8 mouse cellular contexts compared by ENCODE assay signal in the genomic region with DNA sequence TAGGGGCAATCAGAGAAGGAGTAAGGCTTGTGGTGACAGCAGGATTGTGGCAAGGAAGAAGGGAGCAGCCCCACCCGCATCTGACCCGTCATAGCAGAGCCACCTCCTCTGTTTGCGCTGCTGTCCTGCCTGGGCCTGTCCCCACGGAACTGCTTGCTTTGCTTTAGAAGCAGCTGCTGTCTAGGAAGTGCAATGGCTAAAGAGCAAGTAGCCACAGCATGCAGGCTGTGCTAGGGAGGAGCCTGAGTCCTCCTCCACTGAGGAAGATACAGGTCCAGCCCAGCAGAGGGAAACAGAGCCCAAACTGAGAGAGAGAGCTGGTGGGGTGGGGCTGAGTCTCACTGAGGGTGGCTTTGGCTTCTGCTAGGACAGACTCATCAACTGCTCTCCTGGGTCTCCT. TPM values are rescaled to one million over a fixed set of nuclear protein-coding genes. Genes with fewer than 3 reads are reported as not detected.
A peak's percentile ranks its signal among the peaks of the same experiment; 100 is the strongest.
DNase-seq lines count a peak whose midpoint lies in the region; ATAC-seq and TF ChIP-seq lines count a peak whose summit lies in the region.

No protein-coding gene starts in this region.

- no peak overlapping the region for H3K4me2 ChIP-seq in midbrain, embryonic 13.5 days (replicated peaks)
- H3K4me2 ChIP-seq in heart, postnatal 0 days (ENCODE audit: low read depth, low read length), result no peak overlapping the region
- no peak overlapping the region for H3K4me2 ChIP-seq in stomach, postnatal 0 days (replicated peaks; ENCODE audit: low read depth)

- no peak for TF ChIP-seq EP300 in heart, postnatal 0 days (IDR thresholded peaks at IDR 0.05; ENCODE audit: low read depth)
- no peak for TF ChIP-seq EP300 in stomach, postnatal 0 days (optimal IDR thresholded peaks at IDR 0.05)

- H3K27ac ChIP-seq in midbrain, embryonic 10.5 days (replicated peaks), result 0 out of 2 replicates have a peak overlapping the region, but pooled peaks have one; percentile 33
- H3K27ac ChIP-seq in midbrain, embryonic 13.5 days, result no peak overlapping the region
- no peak overlapping the region for H3K27ac ChIP-seq in heart, postnatal 0 days (ENCODE audit: low read depth)
- no peak overlapping the region for H3K27ac ChIP-seq in stomach, postnatal 0 days (replicated peaks)

- 0 out of 2 replicates have a peak, but pooled peaks cover 6% of the 10 kb centered on the region for H3K9me3 ChIP-seq in midbrain, embryonic 10.5 days (replicated peaks)
- H3K9me3 ChIP-seq in midbrain, embryonic 13.5 days, result no peaks in the 10 kb centered on the region
- no peaks in the 10 kb centered on the region for H3K9me3 ChIP-seq in heart, postnatal 0 days (replicated peaks; ENCODE audit: control insufficient read depth, low read length)
- H3K9me3 ChIP-seq in stomach, postnatal 0 days (ENCODE audit: control insufficient read depth, low read length), result no peaks in the 10 kb centered on the region

- H3K9ac ChIP-seq in midbrain, embryonic 13.5 days (replicated peaks), result no peak overlapping the region
- no peak overlapping the region for H3K9ac ChIP-seq in heart, postnatal 0 days (replicated peaks; ENCODE audit: low read depth, low read length)
- no peak overlapping the region for H3K9ac ChIP-seq in stomach, postnatal 0 days (ENCODE audit: low read length)

- peaks cover 51% of the 10 kb centered on the region for H3K36me3 ChIP-seq in midbrain, embryonic 10.5 days
- H3K36me3 ChIP-seq in midbrain, embryonic 13.5 days, result peaks cover 60% of the 10 kb centered on the region
- no peaks in the 10 kb centered on the region; the same call in 1 of the 2 replicates for H3K36me3 ChIP-seq in heart, postnatal 0 days (replicated peaks; ENCODE audit: control insufficient read depth, insufficient read depth, low read length)
- no peaks in the 10 kb centered on the region for H3K36me3 ChIP-seq in stomach, postnatal 0 days (ENCODE audit: control insufficient read depth, insufficient read depth, low read length)

- no peaks in the 10 kb centered on the region for H3K27me3 ChIP-seq in midbrain, embryonic 10.5 days (ENCODE audit: low read depth, poor library complexity, severe bottlenecking)
- no peaks in the 10 kb centered on the region for H3K27me3 ChIP-seq in midbrain, embryonic 13.5 days
- no peaks in the 10 kb centered on the region for H3K27me3 ChIP-seq in heart, postnatal 0 days (ENCODE audit: control insufficient read depth, insufficient read depth, low read length)
- no peaks in the 10 kb centered on the region for H3K27me3 ChIP-seq in stomach, postnatal 0 days (ENCODE audit: control insufficient read depth, insufficient read depth, low read length)

- peak; percentile 97 for DNase-seq in heart, adult 11 months
- no peak for DNase-seq in heart, postnatal 25 days (ENCODE audit: low spot score)
- no peak for DNase-seq in midbrain, embryonic 10.5 days (ENCODE audit: low spot score)
- DNase-seq in heart, postnatal 0 days (ENCODE audit: low spot score), result no peak
- DNase-seq in stomach, postnatal 0 days (ENCODE audit: low spot score), result no peak
- DNase-seq in cerebellum, adult 11 months, result no peak
- no peak for DNase-seq in adrenal gland, postnatal 25 days

- TF ChIP-seq CTCF in heart, postnatal 0 days (IDR thresholded peaks at IDR 0.05; ENCODE audit: low read depth), result peak; percentile 21; the same call in 1 of the 2 replicates
- TF ChIP-seq CTCF in stomach, postnatal 0 days (IDR thresholded peaks at IDR 0.05; ENCODE audit: low read depth), result peak; percentile 60

- WGBS in midbrain, embryonic 10.5 days, result 44% methylated on average over 4 of the region's 4 CpGs
- 39% methylated on average over 4 of the region's 4 CpGs for WGBS in midbrain, embryonic 13.5 days
- 37% methylated on average over 4 of the region's 4 CpGs for WGBS in heart, postnatal 0 days
- 38% methylated on average over 4 of the region's 4 CpGs for WGBS in stomach, postnatal 0 days

- H3K4me1 ChIP-seq in midbrain, embryonic 10.5 days, result 0 out of 2 replicates have a peak, but pooled peaks cover under 1% of the 10 kb centered on the region
- peaks cover under 1% of the 10 kb centered on the region; the same call in 1 of the 2 replicates for H3K4me1 ChIP-seq in midbrain, embryonic 13.5 days (replicated peaks)
- H3K4me1 ChIP-seq in heart, postnatal 0 days (ENCODE audit: control insufficient read depth, insufficient read depth), result no peaks in the 10 kb centered on the region
- H3K4me1 ChIP-seq in stomach, postnatal 0 days (replicated peaks; ENCODE audit: control insufficient read depth, insufficient read depth), result no peaks in the 10 kb centered on the region

- no peak for ATAC-seq in midbrain, embryonic 13.5 days
- ATAC-seq in heart, postnatal 0 days (ENCODE audit: insufficient read depth, low read depth), result peak; percentile 60
- peak; percentile 69 for ATAC-seq in stomach, postnatal 0 days (ENCODE audit: low FRiP score, low TSS enrichment)

- intact Hi-C loops in heart, postnatal 25 days (cut with DNase I), result no loop called here

- no peak overlapping the region for H3K4me3 ChIP-seq in midbrain, embryonic 10.5 days
- H3K4me3 ChIP-seq in midbrain, embryonic 13.5 days (replicated peaks), result no peak overlapping the region
- no peak overlapping the region for H3K4me3 ChIP-seq in heart, postnatal 0 days (ENCODE audit: low read depth, low read length)
- H3K4me3 ChIP-seq in stomach, postnatal 0 days (ENCODE audit: low read depth, low read length), result no peak overlapping the region

RNA-seq across cellular contexts. Expression of gene Tmem214, which starts 4.0 kb away (rescaled TPM):
- 10 to 100 TPM; 36.5 to 39.1 TPM for total RNA-seq in heart, postnatal 25 days (2021)
- polyA plus RNA-seq in midbrain, embryonic 10.5 days (2016; fragmentation: Nextera tagmentation; extraction: Ambion mirVana), result 63.3 and 63.6 TPM in 2 replicates
- polyA plus RNA-seq in midbrain, embryonic 13.5 days (2015; fragmentation: Nextera tagmentation; extraction: Ambion mirVana), result 57.7 and 59.7 TPM in 2 replicates
- total RNA-seq in heart, postnatal 0 days (2014; rRNA removed; ENCODE audit: low replicate concordance), result 58.8 and 70.6 TPM in 2 replicates
- 48.0 and 49.6 TPM in 2 replicates for polyA plus RNA-seq in heart, postnatal 0 days (2015; fragmentation: Nextera tagmentation; extraction: Ambion mirVana)
- 57.3 and 58.7 TPM in 2 replicates for polyA plus RNA-seq in stomach, postnatal 0 days (2015; fragmentation: Nextera tagmentation; extraction: Ambion mirVana)
- total RNA-seq in adrenal gland, postnatal 25 days (2021), result 49.2 and 52.8 TPM in 2 replicates

RNA-seq across cellular contexts. Expression of gene Agbl5, which starts 24.6 kb away (rescaled TPM):
- total RNA-seq in heart, postnatal 25 days (2021), result 1 to 10 TPM; 5.9 to 6.8 TPM
- 17.4 and 20.1 TPM in 2 replicates for polyA plus RNA-seq in midbrain, embryonic 10.5 days (2016; fragmentation: Nextera tagmentation; extraction: Ambion mirVana)
- 23.3 and 29.2 TPM in 2 replicates for polyA plus RNA-seq in midbrain, embryonic 13.5 days (2015; fragmentation: Nextera tagmentation; extraction: Ambion mirVana)
- total RNA-seq in heart, postnatal 0 days (2014; rRNA removed; ENCODE audit: low replicate concordance), result 18.1 and 28.2 TPM in 2 replicates
- 4.2 and 4.9 TPM in 2 replicates for polyA plus RNA-seq in heart, postnatal 0 days (2015; fragmentation: Nextera tagmentation; extraction: Ambion mirVana)
- polyA plus RNA-seq in stomach, postnatal 0 days (2015; fragmentation: Nextera tagmentation; extraction: Ambion mirVana), result 6.9 and 9.1 TPM in 2 replicates
- total RNA-seq in adrenal gland, postnatal 25 days (2021), result 12.1 and 17.3 TPM in 2 replicates

RNA-seq across cellular contexts. Expression of gene Ost4, which starts 43.7 kb away (rescaled TPM):
- 100 to 1,000 TPM; 142 to 150 TPM for total RNA-seq in heart, postnatal 25 days (2021)
- 380 and 415 TPM in 2 replicates for polyA plus RNA-seq in midbrain, embryonic 10.5 days (2016; fragmentation: Nextera tagmentation; extraction: Ambion mirVana)
- 270 and 306 TPM in 2 replicates for polyA plus RNA-seq in midbrain, embryonic 13.5 days (2015; fragmentation: Nextera tagmentation; extraction: Ambion mirVana)
- 201 and 280 TPM in 2 replicates for total RNA-seq in heart, postnatal 0 days (2014; rRNA removed; ENCODE audit: low replicate concordance)
- polyA plus RNA-seq in heart, postnatal 0 days (2015; fragmentation: Nextera tagmentation; extraction: Ambion mirVana), result 334 and 356 TPM in 2 replicates
- polyA plus RNA-seq in stomach, postnatal 0 days (2015; fragmentation: Nextera tagmentation; extraction: Ambion mirVana), result 368 and 397 TPM in 2 replicates
- total RNA-seq in adrenal gland, postnatal 25 days (2021), result 190 and 207 TPM in 2 replicates

RNA-seq across cellular contexts. Expression of gene Emilin1, which starts 49.4 kb away (rescaled TPM):
- 10 to 100 TPM; 27.6 to 29.7 TPM for total RNA-seq in heart, postnatal 25 days (2021)
- polyA plus RNA-seq in midbrain, embryonic 10.5 days (2016; fragmentation: Nextera tagmentation; extraction: Ambion mirVana), result 61.8 and 67.4 TPM in 2 replicates
- 14.1 and 16.6 TPM in 2 replicates for polyA plus RNA-seq in midbrain, embryonic 13.5 days (2015; fragmentation: Nextera tagmentation; extraction: Ambion mirVana)
- total RNA-seq in heart, postnatal 0 days (2014; rRNA removed; ENCODE audit: low replicate concordance), result 63.5 and 64.5 TPM in 2 replicates
- 68.3 and 70.4 TPM in 2 replicates for polyA plus RNA-seq in heart, postnatal 0 days (2015; fragmentation: Nextera tagmentation; extraction: Ambion mirVana)
- polyA plus RNA-seq in stomach, postnatal 0 days (2015; fragmentation: Nextera tagmentation; extraction: Ambion mirVana), result 85.6 and 97.0 TPM in 2 replicates
- 41.3 and 57.2 TPM in 2 replicates for total RNA-seq in adrenal gland, postnatal 25 days (2021)

RNA-seq across cellular contexts. Expression of gene Mapre3, which starts 49.4 kb away (rescaled TPM):
- total RNA-seq in heart, postnatal 25 days (2021), result 10 to 100 TPM; 31.1 to 32.4 TPM
- 22.9 and 38.2 TPM in 2 replicates for polyA plus RNA-seq in midbrain, embryonic 10.5 days (2016; fragmentation: Nextera tagmentation; extraction: Ambion mirVana)
- 111 and 113 TPM in 2 replicates for polyA plus RNA-seq in midbrain, embryonic 13.5 days (2015; fragmentation: Nextera tagmentation; extraction: Ambion mirVana)
- total RNA-seq in heart, postnatal 0 days (2014; rRNA removed; ENCODE audit: low replicate concordance), result 5.3 and 11.9 TPM in 2 replicates
- 15.8 TPM in 2 replicates for polyA plus RNA-seq in heart, postnatal 0 days (2015; fragmentation: Nextera tagmentation; extraction: Ambion mirVana)
- 14.1 and 15.5 TPM in 2 replicates for polyA plus RNA-seq in stomach, postnatal 0 days (2015; fragmentation: Nextera tagmentation; extraction: Ambion mirVana)
- 51.8 and 62.9 TPM in 2 replicates for total RNA-seq in adrenal gland, postnatal 25 days (2021)
